Mouse (Mus musculus) intestine, embryonic 16.5 days (tissue): ENCODE measurements at regions not wholly inside any gene's neighbourhood (a gene's known extent, or its start where the extent isn't known, plus 50 kb on each side); places are given as distances from the start of the nearest gene placed in this dataset.

Experiments used
- ATAC-seq: fragments of 200-750 bp; cut with Nextera tagmentation; 2 replicates; pipeline ENCODE4 v1.8.0; 2017; ENCODE audit warnings: moderate TSS enrichment, moderate library complexity
- H3K27ac ChIP-seq: fragments of 300-500 bp; sonication (generic); 2 replicates; pipeline ENCODE4 v1.5.1; 2014; ENCODE audit warnings: mild to moderate bottlenecking, low read length
- H3K27me3 ChIP-seq: fragments of 300-500 bp; sonication (generic); replicated peaks from 2 replicates; pipeline ENCODE4 v1.6.1; 2014; ENCODE audit warnings: low read length, control low read depth, mixed read lengths; ENCODE audit not compliant: control insufficient read depth, insufficient read depth
- H3K36me3 ChIP-seq: fragments of 300-500 bp; sonication (generic); 2 replicates; pipeline ENCODE4 v1.6.1; 2014; ENCODE audit warnings: low read length, control low read depth; ENCODE audit not compliant: control insufficient read depth, insufficient read depth
- H3K4me1 ChIP-seq: fragments of 300-500 bp; sonication (generic); 2 replicates; pipeline ENCODE4 v1.6.1; 2014; ENCODE audit warnings: low read length, control low read depth, mixed read lengths; ENCODE audit not compliant: control insufficient read depth, insufficient read depth
- H3K4me2 ChIP-seq: fragments of 300-500 bp; sonication (generic); 2 replicates; pipeline ENCODE4 v1.6.1; 2014; ENCODE audit warnings: low read depth, low read length, control low read depth
- H3K4me3 ChIP-seq: fragments of 300-500 bp; sonication (generic); 2 replicates; pipeline ENCODE4 v1.5.1; 2014; ENCODE audit warnings: mild to moderate bottlenecking, low read length
- H3K9ac ChIP-seq: fragments of 300-500 bp; sonication (generic); 2 replicates; pipeline ENCODE4 v1.6.1; 2014; ENCODE audit warnings: low read depth, low read length
- H3K9me3 ChIP-seq: fragments of 300-500 bp; sonication (generic); 2 replicates; pipeline ENCODE4 v1.6.1; 2016; ENCODE audit warnings: low read length, control low read depth; ENCODE audit not compliant: control insufficient read depth
- WGBS: fragments of 180-500 bp; shearing (Covaris S2); extraction: QIAGEN DNeasy Blood & Tissue Kit; methylation state at CpG from one replicate; pipeline ENCODE4 v1.1.7; 2014; 5-methylcytosine and 5-hydroxymethylcytosine counted together

- H3K36me3 ChIP-seq: no peaks in the 10 kb centered on the region
- no peak overlapping the region for H3K4me2 ChIP-seq
- H3K27ac ChIP-seq: no peak overlapping the region
- H3K9me3 ChIP-seq: no peaks in the 10 kb centered on the region
- H3K9ac ChIP-seq: no peak overlapping the region
- no peaks in the 10 kb centered on the region for H3K27me3 ChIP-seq
- no peak overlapping the region for H3K4me3 ChIP-seq
- no peak for ATAC-seq
- peaks cover 11% of the 10 kb centered on the region for H3K4me1 ChIP-seq
- WGBS: 90% methylated on average over 5 of the region's 5 CpGs
Measured at GRCm38 (mm10) chr15:62091144-62091543, 1168.3 kb upstream of the A1bg start.

GRCm38 (mm10) chr15:62088341-62088740 lies 1165.5 kb upstream of the A1bg start:
- Histone ChIP-seq H3K4me3 (no peak overlapping the region), H3K27me3 (no peaks in the 10 kb centered on the region), H3K4me1 (peaks cover 11% of the 10 kb centered on the region), H3K36me3 (no peaks in the 10 kb centered on the region), H3K9me3 (no peaks in the 10 kb centered on the region), H3K4me2 (no peak overlapping the region), H3K9ac (no peak overlapping the region), H3K27ac (no peak overlapping the region)
- WGBS: 91% methylated on average over 4 of the region's 4 CpGs
- no peak for ATAC-seq

GRCm38 (mm10) chr15:62087755-62088154 lies 1164.9 kb upstream of the A1bg start:
- H3K36me3 ChIP-seq: no peaks in the 10 kb centered on the region

GRCm38 (mm10) chr15:62086037-62086436 lies 1163.2 kb upstream of the A1bg start:
- no peak overlapping the region for H3K9ac ChIP-seq
- no peaks in the 10 kb centered on the region for H3K4me1 ChIP-seq
- H3K9me3 ChIP-seq: no peaks in the 10 kb centered on the region
- 91% methylated on average over 3 of the region's 3 CpGs for WGBS
- H3K4me2 ChIP-seq: no peak overlapping the region
- no peak overlapping the region for H3K4me3 ChIP-seq
- no peaks in the 10 kb centered on the region for H3K36me3 ChIP-seq
- H3K27ac ChIP-seq: no peak overlapping the region
- no peaks in the 10 kb centered on the region for H3K27me3 ChIP-seq
- no peak for ATAC-seq

More at GRCm38 (mm10) chr15:62087755-62088154, 1164.9 kb upstream of the A1bg start:
- Histone ChIP-seq H3K4me1 (peaks cover 11% of the 10 kb centered on the region), H3K9me3 (no peaks in the 10 kb centered on the region), H3K27me3 (no peaks in the 10 kb centered on the region), H3K4me3 (no peak overlapping the region), H3K9ac (no peak overlapping the region), H3K27ac (no peak overlapping the region), H3K4me2 (no peak overlapping the region)
- WGBS: 73% methylated on average over 6 of the region's 6 CpGs
- ATAC-seq: no peak

GRCm38 (mm10) chr15:62083347-62083746 lies 1160.5 kb upstream of the A1bg start:
- no peak overlapping the region for H3K27ac ChIP-seq
- 87% methylated on average over 3 of the region's 3 CpGs for WGBS
- no peak overlapping the region for H3K4me2 ChIP-seq
- H3K4me3 ChIP-seq: no peak overlapping the region
- no peaks in the 10 kb centered on the region for H3K4me1 ChIP-seq
- H3K27me3 ChIP-seq: no peaks in the 10 kb centered on the region
- H3K9ac ChIP-seq: no peak overlapping the region
- ATAC-seq: no peak
- H3K9me3 ChIP-seq: no peaks in the 10 kb centered on the region
- no peaks in the 10 kb centered on the region for H3K36me3 ChIP-seq

- 91% methylated on average over 2 of the region's 2 CpGs for WGBS
- no peak overlapping the region for H3K9ac ChIP-seq
- no peaks in the 10 kb centered on the region for H3K4me1 ChIP-seq
- no peak overlapping the region for H3K4me2 ChIP-seq
- H3K27me3 ChIP-seq: no peaks in the 10 kb centered on the region
- no peak overlapping the region for H3K4me3 ChIP-seq
- H3K36me3 ChIP-seq: no peaks in the 10 kb centered on the region
- no peak for ATAC-seq
- no peaks in the 10 kb centered on the region for H3K9me3 ChIP-seq
- no peak overlapping the region for H3K27ac ChIP-seq
Measured at GRCm38 (mm10) chr15:62082539-62082938, 1159.7 kb upstream of the A1bg start.

- peak; percentile 53 for ATAC-seq
- Histone ChIP-seq H3K4me1 (0 out of 2 replicates have a peak, but pooled peaks cover 2% of the 10 kb centered on the region), H3K36me3 (no peaks in the 10 kb centered on the region), H3K4me2 (no peak overlapping the region), H3K27ac (no peak overlapping the region), H3K9ac (no peak overlapping the region), H3K4me3 (no peak overlapping the region), H3K9me3 (no peaks in the 10 kb centered on the region), H3K27me3 (no peaks in the 10 kb centered on the region)
- WGBS: 66% methylated on average over 9 of the region's 9 CpGs
Measured at GRCm38 (mm10) chr15:62079155-62080109, 1156.6 kb upstream of the A1bg start.

GRCm38 (mm10) chr15:62076552-62077234 lies 1153.9 kb upstream of the A1bg start:
- peak overlapping the region; percentile 5; the same call in 1 of the 2 replicates for H3K27ac ChIP-seq
- 75% methylated on average over 5 of the region's 5 CpGs for WGBS
- no peaks in the 10 kb centered on the region for H3K9me3 ChIP-seq
- no peak overlapping the region for H3K4me2 ChIP-seq
- ATAC-seq: peak; percentile 76
- H3K9ac ChIP-seq: no peak overlapping the region
- H3K27me3 ChIP-seq: no peaks in the 10 kb centered on the region
- 0 out of 2 replicates have a peak, but pooled peaks cover 2% of the 10 kb centered on the region for H3K4me1 ChIP-seq
- no peak overlapping the region for H3K4me3 ChIP-seq
- H3K36me3 ChIP-seq: no peaks in the 10 kb centered on the region

GRCm38 (mm10) chr15:62074735-62075134 lies 1151.9 kb upstream of the A1bg start:
- Histone ChIP-seq H3K9me3 (no peaks in the 10 kb centered on the region), H3K4me1 (0 out of 2 replicates have a peak, but pooled peaks cover 2% of the 10 kb centered on the region), H3K36me3 (no peaks in the 10 kb centered on the region), H3K4me2 (no peak overlapping the region), H3K27me3 (no peaks in the 10 kb centered on the region), H3K27ac (no peak overlapping the region), H3K4me3 (no peak overlapping the region), H3K9ac (no peak overlapping the region)
- WGBS: 87% methylated on average over 4 of the region's 4 CpGs
- no peak for ATAC-seq
